Mouse (Mus musculus) small intestine, adult 2 months (tissue): ENCODE data around the gene Alk. TPM values are rescaled to one million over a fixed set of nuclear protein-coding genes. Genes with fewer than 3 reads are reported as not detected.

Experiments used
- H3K27ac ChIP-seq: fragments of 200-500 bp; 2 replicates; pipeline ENCODE4 v1.5.1; 2012; ENCODE audit warnings: low read depth, low read length, control low read depth, inconsistent platforms; ENCODE audit not compliant: insufficient read depth
- H3K27me3 ChIP-seq: fragments of 200-500 bp; 2 replicates; pipeline ENCODE4 v1.6.1; 2012; ENCODE audit warnings: mild to moderate bottlenecking, moderate library complexity, low read length, inconsistent platforms; ENCODE audit not compliant: control insufficient read depth, insufficient read depth
- H3K36me3 ChIP-seq: fragments of 200-500 bp; 2 replicates; pipeline ENCODE4 v1.6.1; 2012; ENCODE audit warnings: mild to moderate bottlenecking, low read length, control low read depth, inconsistent platforms; ENCODE audit not compliant: control insufficient read depth, insufficient read depth
- H3K4me1 ChIP-seq: fragments of 200-500 bp; 2 replicates; pipeline ENCODE4 v1.6.1; 2012; ENCODE audit warnings: low read length, inconsistent platforms, mixed read lengths; ENCODE audit not compliant: control insufficient read depth, insufficient read depth, insufficient read length
- H3K4me3 ChIP-seq: fragments of 200-500 bp; 2 replicates; pipeline ENCODE4 v1.5.1; 2012; ENCODE audit warnings: low read depth, mild to moderate bottlenecking, control low read depth, inconsistent platforms, low read length, moderate library complexity
- CTCF ChIP-seq: fragments of 200-500 bp; IDR thresholded peaks from 2 replicates; pipeline ENCODE4 v1.5.1; 2012; ENCODE audit warnings: low read depth, mild to moderate bottlenecking, control low read depth, inconsistent platforms, low read length, moderate library complexity, mixed read lengths; ENCODE audit not compliant: insufficient replicate concordance, insufficient read length; ENCODE audit errors: extremely low read depth
- POLR2A ChIP-seq: fragments of 200-500 bp; IDR thresholded peaks from 2 replicates; pipeline ENCODE4 v1.6.1; 2012; ENCODE audit warnings: low read depth, mild to moderate bottlenecking, control low read depth, inconsistent platforms, low read length, moderate library complexity
- WGBS: fragments of 180-500 bp; shearing (Covaris S2); methylation state at CpG from one replicate; pipeline ENCODE4 v1.1.7; 2018; 5-methylcytosine and 5-hydroxymethylcytosine counted together
- polyA plus RNA-seq: library from polyadenylated mRNA; depleted of rRNA; stranded (reverse); fragments of >200 nt; gene quantifications from 2 replicates; pipeline ENCODE4 v1.2.3, GENCODE M21; 2012

Alk gene
- polyA plus RNA-seq, 1 experiment: 0.09 TPM

DNA sequence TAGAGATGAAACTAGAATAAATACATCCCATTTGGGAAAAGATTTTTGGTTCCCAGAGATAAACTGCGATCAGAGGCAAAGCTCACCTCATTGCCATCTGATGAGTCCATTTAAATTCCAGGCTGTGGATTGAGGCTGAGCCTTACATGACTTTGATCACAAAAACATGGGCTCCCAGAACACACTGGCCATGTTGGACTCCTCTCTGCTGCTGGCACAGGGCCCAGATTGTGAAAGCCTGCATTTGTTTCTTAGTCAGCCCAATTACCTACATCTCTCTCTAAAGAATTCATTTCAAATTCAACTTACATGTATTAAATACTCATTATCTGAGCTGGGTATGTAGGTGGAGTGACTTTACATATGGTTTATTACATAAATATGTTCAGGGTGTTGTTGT, 367.1 kb downstream of the Alk start:
- no peaks in the 10 kb centered on the region for H3K36me3 ChIP-seq
- no peaks in the 10 kb centered on the region for H3K4me1 ChIP-seq
- H3K27me3 ChIP-seq: no peaks in the 10 kb centered on the region
- no peak overlapping the region for H3K4me3 ChIP-seq
- H3K27ac ChIP-seq: no peak overlapping the region
- WGBS: 84% methylated on average over 1 of the region's 1 CpGs
- TF ChIP-seq CTCF (no peak), POLR2A (no peak)

DNA sequence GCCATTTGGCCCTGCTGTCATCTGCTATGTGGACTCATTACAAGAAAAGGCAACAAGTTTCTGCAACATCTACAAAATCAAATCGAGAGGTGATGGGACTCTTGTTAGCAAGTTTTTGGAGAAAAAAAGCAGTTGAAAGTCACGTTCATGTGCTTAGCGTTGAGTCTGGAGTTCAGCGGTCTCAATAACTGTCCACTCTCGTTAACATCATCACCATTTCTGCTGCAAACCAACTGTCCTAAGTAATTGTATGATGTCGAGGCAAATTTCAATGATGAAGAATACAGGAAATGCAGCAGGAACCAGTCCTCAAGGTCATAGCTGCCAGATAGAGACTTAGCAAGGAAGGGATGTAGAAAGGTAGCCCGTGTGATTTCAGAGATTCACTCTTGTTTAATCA, 373.5 kb downstream of the Alk start:
- 81% methylated on average over 7 of the region's 7 CpGs for WGBS
- Histone ChIP-seq H3K27me3 (no peaks in the 10 kb centered on the region), H3K27ac (no peak overlapping the region), H3K4me3 (no peak overlapping the region), H3K36me3 (no peaks in the 10 kb centered on the region), H3K4me1 (no peaks in the 10 kb centered on the region)
- TF ChIP-seq POLR2A (no peak), CTCF (no peak)

DNA sequence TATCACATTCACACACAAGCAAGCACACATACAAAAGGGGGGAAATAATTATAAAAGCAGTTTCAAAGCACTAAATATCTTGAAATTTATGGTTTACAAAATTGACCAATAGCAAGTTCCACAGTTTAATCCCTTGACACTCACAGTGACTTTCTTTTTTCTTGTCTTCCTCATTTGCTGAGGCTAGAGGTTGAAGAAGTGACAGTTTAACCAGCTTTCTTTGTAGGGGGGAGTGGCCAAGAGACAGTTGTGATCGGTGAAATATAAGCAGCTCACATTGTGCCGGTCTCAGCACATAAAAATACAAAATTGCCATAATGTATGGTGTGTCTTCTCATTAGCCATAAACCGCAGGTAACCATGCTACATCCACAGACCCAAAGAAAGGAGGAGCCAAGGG, 385.6 kb downstream of the Alk start:
- Histone ChIP-seq H3K36me3 (no peaks in the 10 kb centered on the region), H3K27me3 (no peaks in the 10 kb centered on the region), H3K27ac (no peak overlapping the region), H3K4me1 (no peaks in the 10 kb centered on the region), H3K4me3 (no peak overlapping the region)
- TF ChIP-seq CTCF (no peak), POLR2A (no peak)
- 75% methylated on average over 3 of the region's 3 CpGs for WGBS

DNA sequence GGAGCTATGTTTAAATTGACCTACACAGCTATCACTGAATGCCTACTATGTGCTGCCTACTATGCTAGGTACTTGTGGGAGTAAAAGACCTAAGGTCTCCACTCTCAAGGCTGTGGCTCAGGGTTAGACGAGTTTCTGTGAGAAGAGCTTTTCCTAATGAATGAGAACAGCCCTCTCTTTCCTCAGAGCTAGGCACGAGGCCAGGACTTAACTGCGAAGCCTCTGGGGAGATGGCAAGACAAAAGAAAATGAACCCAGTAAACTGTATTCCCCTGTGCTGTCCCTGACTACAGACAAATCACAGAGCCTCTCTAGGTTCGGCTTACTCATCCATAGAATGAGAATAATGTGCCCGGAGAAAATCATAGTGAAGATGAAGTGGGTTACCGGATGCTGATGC, 406.9 kb downstream of the Alk start:
- H3K27me3 ChIP-seq: no peaks in the 10 kb centered on the region
- 76% methylated on average over 6 of the region's 6 CpGs for WGBS
- no peak overlapping the region for H3K4me3 ChIP-seq
- no peak overlapping the region for H3K27ac ChIP-seq
- H3K4me1 ChIP-seq: no peaks in the 10 kb centered on the region
- TF ChIP-seq CTCF (no peak), POLR2A (no peak)
- no peaks in the 10 kb centered on the region for H3K36me3 ChIP-seq

DNA sequence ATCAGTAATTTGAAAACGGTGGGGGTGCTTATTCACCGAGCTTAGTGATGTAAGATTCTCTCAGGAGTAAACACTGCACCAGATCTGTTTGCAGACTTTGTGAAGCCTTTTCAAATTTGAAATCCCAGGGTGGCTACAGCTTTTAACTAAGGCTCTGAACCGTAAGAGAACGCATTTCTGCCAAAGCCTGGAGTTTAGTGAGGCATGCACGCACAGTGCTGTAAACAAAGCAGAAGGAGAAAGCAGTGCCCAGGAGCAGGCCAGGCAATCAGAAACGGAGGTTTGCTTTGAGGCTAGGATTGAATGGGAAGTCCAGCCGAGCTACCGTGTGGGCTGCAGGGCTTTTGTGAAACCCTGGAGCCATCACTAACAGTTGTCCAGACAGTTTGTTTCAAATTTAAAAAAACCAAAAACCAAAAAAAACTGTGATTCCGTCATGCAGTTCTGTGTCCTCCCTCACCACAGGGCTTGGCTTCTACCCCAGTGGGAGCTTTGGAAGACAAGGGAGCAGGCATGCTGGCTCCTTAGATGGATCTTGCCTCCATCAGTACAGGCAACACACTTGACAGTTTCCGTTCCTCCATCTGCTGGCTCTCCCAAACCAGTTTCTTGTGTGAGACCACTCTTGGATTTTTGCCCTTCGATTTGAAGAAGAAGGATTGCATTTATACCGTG, 409.3 kb downstream of the Alk start:
- no peak overlapping the region for H3K4me3 ChIP-seq
- 35% methylated on average over 12 of the region's 12 CpGs for WGBS
- no peak overlapping the region for H3K27ac ChIP-seq
- no peaks in the 10 kb centered on the region for H3K4me1 ChIP-seq
- no peaks in the 10 kb centered on the region for H3K36me3 ChIP-seq
- H3K27me3 ChIP-seq: no peaks in the 10 kb centered on the region
- TF ChIP-seq CTCF: no peak
- TF ChIP-seq POLR2A: no peak

DNA sequence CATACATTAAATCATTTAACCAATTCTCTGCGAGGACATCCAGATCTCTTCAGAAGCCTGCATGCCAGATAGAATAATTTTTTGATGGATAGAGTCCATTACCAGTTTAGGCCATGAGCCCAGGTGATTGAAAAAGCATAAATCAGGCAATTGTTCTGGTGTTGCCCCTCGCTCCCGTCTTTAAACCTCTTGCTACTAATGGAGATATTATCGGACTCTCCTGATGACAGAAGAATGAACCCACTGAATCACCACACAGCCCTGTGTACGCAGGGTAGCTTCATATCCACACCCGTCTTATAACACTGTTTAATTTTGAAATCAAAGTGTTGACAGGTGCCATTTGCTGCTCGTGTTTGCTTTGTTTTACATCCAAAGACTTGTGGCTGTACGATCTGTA, 413.9 kb downstream of the Alk start:
- Histone ChIP-seq H3K36me3 (no peaks in the 10 kb centered on the region), H3K4me1 (no peaks in the 10 kb centered on the region), H3K27ac (no peak overlapping the region), H3K27me3 (no peaks in the 10 kb centered on the region), H3K4me3 (no peak overlapping the region)
- WGBS: 68% methylated on average over 8 of the region's 8 CpGs
- TF ChIP-seq CTCF (no peak), POLR2A (no peak)

DNA sequence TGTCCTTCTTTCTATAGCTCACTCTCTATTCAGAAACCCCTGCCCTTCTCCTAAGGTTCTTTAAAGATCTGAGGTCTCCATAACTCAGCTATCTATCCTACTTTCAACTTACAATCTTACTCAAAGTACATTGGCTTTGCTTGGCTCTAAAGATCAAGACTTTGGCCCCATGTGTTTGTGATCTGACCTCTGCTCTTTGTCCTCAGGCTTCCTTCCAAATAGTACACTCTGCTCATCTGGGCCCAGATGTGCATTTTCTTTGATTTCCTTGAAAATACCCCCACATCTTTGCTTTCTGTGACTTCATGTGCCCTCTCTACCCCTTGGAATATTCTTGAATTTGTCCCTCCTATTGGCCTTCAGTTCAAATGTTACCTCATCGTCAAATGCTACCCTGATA, 417.4 kb downstream of the Alk start:
- H3K36me3 ChIP-seq: no peaks in the 10 kb centered on the region
- H3K27me3 ChIP-seq: no peaks in the 10 kb centered on the region
- 92% methylated on average over 1 of the region's 1 CpGs for WGBS
- no peaks in the 10 kb centered on the region for H3K4me1 ChIP-seq
- H3K4me3 ChIP-seq: no peak overlapping the region
- TF ChIP-seq CTCF (no peak), POLR2A (no peak)
- no peak overlapping the region for H3K27ac ChIP-seq
